Mouse (Mus musculus) liver, adult 2 months (tissue): ENCODE results near the gene Dock11.

Source experiments
- CTCF ChIP-seq: fragments of 200-500 bp; IDR thresholded peaks from 2 replicates; pipeline ENCODE4 v1.5.1; 2011; ENCODE audit warnings: low read depth, low read length, control low read depth
- POLR2A ChIP-seq: fragments of 200-500 bp; IDR thresholded peaks from 2 replicates; pipeline ENCODE4 v1.6.1; 2011; ENCODE audit warnings: low read length, control low read depth; ENCODE audit not compliant: insufficient read depth; ENCODE audit errors: extremely low read depth

DNA sequence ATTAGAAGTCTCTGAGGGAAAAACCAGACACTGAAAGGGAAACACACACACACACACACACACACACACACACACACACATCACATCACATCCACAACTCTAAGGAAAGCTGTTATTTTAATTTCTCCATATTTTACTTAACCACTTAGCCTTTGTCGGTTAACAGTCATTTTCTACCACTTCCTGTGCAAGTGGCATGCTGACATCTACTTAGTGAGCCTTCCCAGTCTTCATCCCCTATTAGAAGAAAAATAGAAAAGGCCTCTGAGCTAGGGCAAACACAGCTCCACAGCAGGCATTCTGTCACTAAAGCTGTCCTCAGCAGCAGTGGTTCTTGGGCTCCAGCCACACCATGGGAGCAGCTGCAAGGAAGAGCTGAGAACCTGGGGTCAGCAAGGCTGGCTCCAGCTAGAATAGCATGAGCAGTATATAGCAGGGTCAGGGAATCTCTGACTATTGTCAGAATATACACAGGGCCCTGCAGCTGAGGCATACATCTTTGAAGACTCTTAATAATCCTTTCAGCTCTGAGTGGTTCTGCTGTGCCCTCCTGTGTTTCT lies 36.2 kb downstream of the Dock11 start:
- TF ChIP-seq POLR2A (no peak), CTCF (no peak)
